Mouse (Mus musculus) megakaryocyte, embryonic 14.5 days (primary cell): ENCODE measurements around the gene Trabd2b.

Experiments used
- FLI1 ChIP-seq: IDR thresholded peaks from 2 replicates; pipeline ENCODE4 v1.6.1; 2012; ENCODE audit warnings: low read length, inconsistent platforms, mixed read lengths
- GATA1 ChIP-seq: IDR thresholded peaks from 3 replicates; pipeline ENCODE4 v1.6.1; 2012; ENCODE audit warnings: mixed read lengths, low read length, inconsistent platforms, borderline replicate concordance

- TF ChIP-seq GATA1: no peak
- no peak for TF ChIP-seq FLI1
Measured at GRCm38 (mm10) chr4:114476316-114476715, 69.8 kb downstream of the Trabd2b start.
